Mouse (Mus musculus) adrenal gland, postnatal 10 days (tissue): ENCODE data around the gene Atp13a3. TPM values are rescaled to one million over a fixed set of nuclear protein-coding genes. Genes with fewer than 3 reads are reported as not detected.
"Not testable (repeated sequence)": the region's sequence is repeated elsewhere in the genome, so short reads cannot be mapped to it uniquely, and the experiment has no call there.

Experiments
- DNase-seq: peaks from one replicate; pipeline ENCODE4 v3.0.0; 2021; ENCODE audit warnings: mixed read lengths
- long read RNA-seq, 2 experiments: library from polyadenylated mRNA; stranded (forward); transcript quantifications; one replicate each; pipeline ENCODE4 v2.0.0; 2021
- total RNA-seq, 2 experiments: library from RNA; stranded (reverse); gene quantifications; 2 replicates each; pipeline ENCODE4 v1.2.3; 2021

Atp13a3 gene
- total RNA-seq: 10 to 100 TPM; 85.2 to 92.0 TPM
- long read RNA-seq, experiment 1, partial matches to known transcripts: 2 of 10 reads
- long read RNA-seq, experiment 1, other reads (novel, unspliced or antisense): 5 of 10 reads
- long read RNA-seq, experiment 2, partial matches to known transcripts: 0 of 4 reads
- long read RNA-seq, experiment 2, other reads (novel, unspliced or antisense): 3 of 4 reads

DNA sequence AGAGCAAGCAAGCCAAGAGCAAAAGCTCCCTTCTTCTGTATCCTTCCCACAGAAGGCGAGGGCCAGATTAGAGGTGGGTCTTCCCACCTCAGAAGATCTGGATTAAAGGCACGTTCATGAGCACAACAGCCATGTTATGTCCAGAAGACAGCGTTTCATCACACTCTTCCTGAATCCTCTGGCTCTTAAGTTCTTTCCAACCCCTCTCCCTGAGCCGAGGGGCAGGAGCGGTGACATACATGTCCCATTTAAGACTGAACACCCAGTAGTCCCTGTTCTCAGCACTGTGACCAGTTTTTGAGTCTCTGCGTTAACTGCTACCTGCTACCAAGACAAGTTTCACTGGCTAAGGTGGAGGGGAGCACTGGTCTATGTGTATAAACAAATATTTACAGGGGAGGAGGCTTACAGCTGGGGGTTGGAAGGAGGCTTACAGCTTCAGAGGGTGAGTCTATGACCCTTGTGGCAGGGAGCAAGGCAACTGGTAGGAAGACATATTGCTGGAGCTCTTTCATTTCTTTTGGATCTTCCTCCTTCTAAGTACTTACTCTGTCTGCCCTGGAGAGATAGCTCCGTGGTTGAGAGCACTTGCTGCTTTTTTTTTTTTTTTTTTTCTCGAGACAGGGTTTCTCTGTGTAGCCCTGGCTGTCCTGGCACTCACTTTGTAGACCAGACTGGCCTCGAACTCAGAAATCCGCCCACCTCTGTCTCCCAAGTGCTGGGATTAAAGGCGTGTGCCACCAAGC, at the start of gene Atp13a3:
TSS of gene Atp13a3 (minus strand) at position 51 of the 746 bp plus-strand sequence.
- no peak for DNase-seq

GRCm38 (mm10) chr16:30453213-30453975, 47.6 kb upstream of the Atp13a3 start:
- no peak for DNase-seq

- not testable (repeated sequence) for DNase-seq
Measured at GRCm38 (mm10) chr16:30451174-30451573, 45.4 kb upstream of the Atp13a3 start.

DNA sequence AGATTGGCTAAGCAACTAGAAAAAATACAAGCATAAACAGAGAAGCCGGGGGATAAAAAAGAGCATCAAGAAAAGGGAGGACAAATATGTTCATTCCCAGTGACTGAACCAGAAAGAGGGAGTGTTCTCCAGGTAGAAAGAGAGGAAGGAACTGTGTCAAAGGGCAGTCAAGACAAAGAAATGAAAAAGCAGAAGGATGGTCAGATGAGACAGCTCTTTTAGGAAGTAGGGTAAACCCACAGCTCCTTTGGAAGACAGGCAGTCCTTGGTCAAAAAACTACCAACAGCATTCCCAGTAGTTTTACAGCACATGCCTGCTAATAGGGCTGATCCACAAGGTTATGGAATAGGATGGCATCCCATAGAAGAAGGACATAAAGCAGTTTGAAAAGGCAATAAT, 43.2 kb upstream of the Atp13a3 start:
- DNase-seq: no peak

DNA sequence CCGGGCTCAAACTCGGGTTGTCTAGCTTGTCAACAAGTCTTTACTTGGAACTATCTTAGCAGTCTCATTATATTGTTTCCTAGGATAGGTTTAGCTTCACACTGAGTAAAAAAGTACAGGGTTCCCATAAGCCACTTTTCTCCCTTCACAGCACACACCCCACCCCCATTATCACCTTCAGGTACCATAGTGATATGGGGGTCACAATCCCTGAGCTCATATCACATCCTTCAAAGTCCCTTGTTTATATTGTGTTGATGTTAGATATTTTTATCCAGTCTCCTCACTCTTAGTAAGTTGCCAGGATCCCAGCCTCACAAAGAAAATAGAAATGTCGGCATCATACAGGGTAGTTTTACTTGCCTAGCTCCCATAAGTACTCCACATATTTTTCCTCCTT, 42.4 kb upstream of the Atp13a3 start:
- DNase-seq: no peak

DNA sequence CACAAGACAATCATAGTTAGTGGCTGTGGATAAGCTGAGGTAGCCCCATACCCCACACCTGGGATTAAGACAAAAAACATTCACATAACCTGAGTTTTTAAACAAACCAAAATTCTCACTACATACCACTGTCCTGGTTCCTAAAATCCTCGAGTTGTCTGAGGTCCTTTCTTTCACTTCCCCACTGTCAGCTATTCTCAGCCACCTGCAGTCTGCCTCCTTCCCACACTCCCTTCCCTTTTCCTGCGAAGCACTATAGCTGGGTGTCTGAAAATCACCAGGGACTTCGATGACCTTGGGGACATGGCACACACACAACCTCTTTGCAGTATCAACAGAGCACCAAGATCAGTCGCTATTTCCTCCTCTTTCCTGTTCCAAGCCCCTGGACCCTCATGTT, 41.9 kb upstream of the Atp13a3 start:
- DNase-seq: no peak

- peak; percentile 19 for DNase-seq
Measured at GRCm38 (mm10) chr16:30443411-30443810, 37.6 kb upstream of the Atp13a3 start.

GRCm38 (mm10) chr16:30442451-30442850, 36.7 kb upstream of the Atp13a3 start:
- peak; percentile 26 for DNase-seq

- DNase-seq: no peak
Measured at GRCm38 (mm10) chr16:30441409-30441808, 35.6 kb upstream of the Atp13a3 start.

- no peak for DNase-seq
Measured at GRCm38 (mm10) chr16:30439841-30440240, 34.1 kb upstream of the Atp13a3 start.

DNA sequence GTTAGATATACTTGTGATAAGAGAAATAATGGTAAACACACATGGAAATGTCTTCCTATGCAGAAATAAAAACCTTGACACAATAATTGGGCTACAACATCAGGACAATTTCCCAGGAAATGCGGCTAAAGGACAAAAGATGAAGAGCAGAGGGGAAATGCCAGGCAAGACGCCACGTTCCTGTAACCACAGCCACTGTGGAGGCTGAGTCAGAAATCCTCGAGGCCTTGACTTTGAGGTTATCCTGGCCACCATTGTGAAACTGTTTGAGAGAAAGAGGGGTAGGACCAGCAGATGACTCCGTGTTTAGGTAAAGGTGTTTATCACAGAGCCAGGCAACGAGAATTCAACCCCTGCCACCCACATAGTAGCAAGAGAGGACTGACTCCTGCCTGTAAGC, 33.6 kb upstream of the Atp13a3 start:
- DNase-seq: peak; percentile 31

GRCm38 (mm10) chr16:30436276-30436675, 30.5 kb upstream of the Atp13a3 start:
- DNase-seq: no peak

- no peak for DNase-seq
Measured at GRCm38 (mm10) chr16:30435393-30435792, 29.6 kb upstream of the Atp13a3 start.

GRCm38 (mm10) chr16:30433148-30433547, 27.4 kb upstream of the Atp13a3 start:
- no peak for DNase-seq

DNA sequence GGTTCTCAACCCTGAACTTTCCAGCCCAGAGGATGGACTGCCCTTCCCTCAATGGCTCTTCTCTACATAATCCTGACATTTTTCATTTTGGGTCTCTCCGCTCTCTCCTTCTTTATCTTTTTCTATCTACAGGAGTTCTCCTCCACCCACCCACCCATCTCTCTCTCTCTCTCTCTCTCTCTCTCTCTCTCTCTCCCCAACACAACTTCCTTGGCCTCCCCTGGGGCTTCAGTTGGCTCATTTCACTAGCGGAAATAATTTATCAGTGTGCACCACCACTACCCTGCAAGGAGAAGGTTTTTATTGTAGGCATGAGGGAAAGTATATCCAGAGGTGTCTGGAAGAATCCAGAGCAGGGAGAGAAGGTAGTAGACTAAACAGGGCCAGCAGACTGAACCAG, 26.3 kb upstream of the Atp13a3 start:
- no peak for DNase-seq

DNA sequence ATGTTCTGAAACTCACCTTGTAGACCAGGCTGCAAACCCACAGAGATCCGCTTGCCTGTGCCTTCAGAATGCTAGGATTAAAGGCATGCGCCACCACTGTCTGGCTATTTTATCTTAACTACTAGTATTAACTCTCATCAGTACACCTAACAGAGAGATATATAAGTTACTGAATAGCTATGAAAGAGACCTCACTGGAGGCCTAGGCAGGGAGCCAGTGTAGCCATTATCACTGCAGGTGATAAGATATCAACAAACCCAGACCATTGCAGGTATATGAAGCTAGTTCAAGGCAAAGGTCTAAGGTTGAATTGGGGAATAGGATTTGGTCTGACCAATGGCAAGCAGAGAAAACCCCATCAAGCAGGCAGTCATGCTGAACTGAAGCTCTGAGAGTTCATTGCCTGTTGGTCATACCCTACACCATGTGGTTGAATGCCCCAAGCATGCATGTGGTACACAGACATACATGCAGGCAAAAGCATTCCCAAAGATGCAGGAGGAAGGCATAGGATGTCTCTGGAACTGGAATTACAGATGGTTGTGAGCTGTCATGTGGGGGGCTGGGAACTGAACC, 24.8 kb upstream of the Atp13a3 start:
- DNase-seq: no peak

DNA sequence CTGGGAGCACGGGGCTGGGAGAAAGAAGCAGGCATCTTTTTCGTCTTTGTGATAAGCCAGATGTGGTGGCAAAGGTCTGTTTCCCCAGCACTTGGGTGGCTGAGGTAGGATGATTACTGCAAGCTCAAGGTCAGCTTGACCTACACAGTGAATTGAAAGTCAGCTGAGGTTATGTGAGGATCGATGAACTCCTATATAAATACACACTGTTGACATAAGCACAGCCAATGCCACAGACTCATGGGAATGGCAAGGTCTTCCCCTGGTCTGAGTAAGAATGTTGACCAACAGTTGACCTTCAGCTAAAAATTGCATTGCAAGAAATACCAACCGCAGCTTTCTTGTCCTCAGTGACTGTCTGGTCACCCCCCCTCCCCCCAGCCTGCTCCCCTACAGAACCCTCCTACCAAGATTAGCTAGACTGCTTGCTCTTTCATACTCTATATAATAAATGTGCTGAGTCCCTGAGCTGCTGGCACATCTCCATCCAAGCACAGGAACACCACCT, 23.0 kb upstream of the Atp13a3 start:
- DNase-seq: peak; percentile 23

GRCm38 (mm10) chr16:30427466-30427865, 21.7 kb upstream of the Atp13a3 start:
- DNase-seq: no peak

- DNase-seq: no peak
Measured at GRCm38 (mm10) chr16:30427003-30427402, 21.2 kb upstream of the Atp13a3 start.

DNA sequence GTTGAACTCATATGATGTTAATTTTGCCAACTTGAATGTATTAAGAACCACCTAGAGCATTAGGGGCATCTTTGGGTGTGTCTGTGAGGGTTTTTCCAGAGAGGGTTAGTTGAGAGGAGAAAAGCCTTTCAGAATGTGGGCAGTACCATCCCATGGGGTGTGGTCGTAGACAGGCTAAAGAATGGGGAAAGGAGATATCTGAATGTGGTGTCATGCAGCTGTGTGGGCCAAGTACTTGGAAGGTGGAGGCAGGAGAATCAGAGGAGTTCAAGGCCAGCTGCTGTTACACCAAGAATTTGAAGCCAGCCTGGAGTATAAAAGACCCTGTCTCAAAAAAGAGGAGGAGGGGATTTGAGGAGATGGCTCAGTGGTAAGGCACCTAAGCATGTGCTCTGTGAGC, 20.2 kb upstream of the Atp13a3 start:
- no peak for DNase-seq

DNA sequence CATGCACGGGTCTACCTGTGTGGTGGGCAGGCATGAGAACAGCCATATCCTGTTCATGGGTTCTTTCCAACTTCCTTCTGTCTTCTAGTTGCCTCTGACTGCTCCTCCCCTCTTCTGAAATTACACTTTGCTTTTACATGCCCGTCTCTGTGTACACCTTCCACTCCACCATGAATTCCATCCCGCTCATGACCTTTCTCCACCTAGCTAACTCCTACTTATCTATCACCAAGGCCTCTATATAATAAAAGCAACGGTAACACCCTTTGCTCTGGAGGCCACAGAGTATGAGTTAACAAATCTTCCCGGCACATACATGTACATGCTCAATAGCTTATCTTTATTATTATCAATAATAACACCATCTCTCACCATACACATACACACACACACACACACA, 18.3 kb upstream of the Atp13a3 start:
- no peak for DNase-seq

DNA sequence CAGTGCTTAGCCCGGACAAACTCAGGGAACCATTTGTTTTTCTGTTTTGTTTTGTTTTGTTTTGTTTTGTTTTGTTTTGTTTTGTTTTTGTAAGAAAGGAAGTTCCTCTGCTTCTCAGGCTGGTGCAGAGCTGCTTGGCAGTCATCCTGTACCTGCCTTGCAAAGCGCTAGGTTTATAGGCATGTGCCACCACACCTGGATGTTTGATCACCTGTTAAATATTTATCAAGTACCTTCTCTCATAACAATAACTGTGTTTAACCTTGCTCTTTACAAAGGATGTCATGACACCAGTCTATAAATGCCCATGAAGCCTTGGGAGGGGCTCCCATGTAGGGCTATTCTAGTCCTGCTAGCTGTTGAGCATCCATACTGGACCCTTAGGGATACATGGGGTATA, 10.9 kb upstream of the Atp13a3 start:
- no peak for DNase-seq

DNA sequence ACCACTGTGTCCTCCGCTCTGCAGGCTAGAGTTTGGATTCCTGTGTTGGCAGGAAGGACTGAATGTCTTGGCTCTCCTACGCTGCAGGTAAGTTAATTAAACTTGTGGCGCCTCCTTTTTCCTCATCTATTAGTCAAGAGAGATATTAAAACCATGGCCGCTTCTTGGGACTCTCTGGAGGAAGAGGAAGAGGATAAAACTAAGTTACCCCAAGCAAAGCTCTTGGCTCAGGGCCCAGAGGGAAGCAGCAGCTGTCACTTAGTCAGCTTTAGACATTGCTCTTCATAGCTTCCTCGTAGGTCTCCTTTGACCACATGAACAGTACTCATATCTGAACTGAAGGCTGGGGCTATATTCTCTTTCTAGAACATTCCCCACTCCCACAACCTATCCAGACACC, 10.5 kb upstream of the Atp13a3 start:
- no peak for DNase-seq
